Mouse (Mus musculus): ENCODE data around the gene Aloxe3.

DNA sequence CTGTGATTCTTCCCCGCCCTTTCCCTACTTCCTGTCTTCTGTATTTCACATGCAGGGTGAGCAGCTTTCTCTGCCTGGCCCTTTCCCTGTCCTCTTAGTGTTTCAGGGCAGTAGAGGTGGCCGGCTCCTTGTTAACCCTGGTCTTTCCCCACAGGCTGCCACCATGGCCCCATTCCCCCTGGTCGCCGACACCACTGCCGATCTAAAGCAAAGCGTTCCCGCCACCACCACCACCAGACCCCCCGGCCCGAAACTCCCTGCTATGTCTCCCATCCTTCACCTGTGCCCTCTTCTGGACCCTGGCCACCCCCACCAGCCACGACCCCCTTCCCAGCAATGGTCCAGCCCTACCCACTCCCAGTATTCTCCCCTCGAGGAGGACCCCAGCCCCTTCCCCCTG, 19.4 kb upstream of the Aloxe3 start:
- TF ChIP-seq POLR2A (IDR thresholded peaks at IDR 0.05; ENCODE audit: control insufficient read depth in 1 of 2, insufficient read depth in 1 of 2, low read depth in 1 of 2, low read length in 2 of 2, poor library complexity in 1 of 2) (no peak), EP300 (IDR thresholded peaks at IDR 0.05; ENCODE audit: low read depth in 1 of 2, low read length in 2 of 2) (no peak), HCFC1 (IDR thresholded peaks at IDR 0.05; ENCODE audit: low read depth, low read length) (no peak), CTCF (IDR thresholded peaks at IDR 0.05 in 2 of 3, conservative IDR thresholded peaks at IDR 0.05 in 1 of 3; ENCODE audit: control insufficient read depth in 1 of 3, insufficient read depth in 1 of 3, low read depth in 2 of 3, low read length in 3 of 3, poor library complexity in 1 of 3, severe bottlenecking in 1 of 3) (no peak), MXI1 (IDR thresholded peaks at IDR 0.05; ENCODE audit: low read depth, low read length) (no peak), SMC3 (IDR thresholded peaks at IDR 0.05; ENCODE audit: low read depth, low read length) (no peak), ZMIZ1 (IDR thresholded peaks at IDR 0.05; ENCODE audit: low read depth, low read length) (no peak), USF2 (IDR thresholded peaks at IDR 0.05; ENCODE audit: borderline replicate concordance in 1 of 2, insufficient read depth in 1 of 2, low read depth in 1 of 2, low read length in 2 of 2) (no peak), NRF1 (IDR thresholded peaks at IDR 0.05; ENCODE audit: insufficient read depth, low read depth, low read length, poor library complexity, severe bottlenecking) (no peak)
